Mouse (Mus musculus) small intestine, adult 2 months (tissue): ENCODE results near the gene Sdhb. TPM values are rescaled to one million over a fixed set of nuclear protein-coding genes. Genes with fewer than 3 reads are reported as not detected.

ENCODE experiments used
- H3K27ac ChIP-seq: fragments of 200-500 bp; 2 replicates; pipeline ENCODE4 v1.5.1; 2012; ENCODE audit warnings: low read depth, low read length, control low read depth, inconsistent platforms; ENCODE audit not compliant: insufficient read depth
- H3K27me3 ChIP-seq: fragments of 200-500 bp; 2 replicates; pipeline ENCODE4 v1.6.1; 2012; ENCODE audit warnings: mild to moderate bottlenecking, moderate library complexity, low read length, inconsistent platforms; ENCODE audit not compliant: control insufficient read depth, insufficient read depth
- H3K36me3 ChIP-seq: fragments of 200-500 bp; 2 replicates; pipeline ENCODE4 v1.6.1; 2012; ENCODE audit warnings: mild to moderate bottlenecking, low read length, control low read depth, inconsistent platforms; ENCODE audit not compliant: control insufficient read depth, insufficient read depth
- H3K4me1 ChIP-seq: fragments of 200-500 bp; 2 replicates; pipeline ENCODE4 v1.6.1; 2012; ENCODE audit warnings: low read length, inconsistent platforms, mixed read lengths; ENCODE audit not compliant: control insufficient read depth, insufficient read depth, insufficient read length
- H3K4me3 ChIP-seq: fragments of 200-500 bp; 2 replicates; pipeline ENCODE4 v1.5.1; 2012; ENCODE audit warnings: low read depth, mild to moderate bottlenecking, control low read depth, inconsistent platforms, low read length, moderate library complexity
- CTCF ChIP-seq: fragments of 200-500 bp; IDR thresholded peaks from 2 replicates; pipeline ENCODE4 v1.5.1; 2012; ENCODE audit warnings: low read depth, mild to moderate bottlenecking, control low read depth, inconsistent platforms, low read length, moderate library complexity, mixed read lengths; ENCODE audit not compliant: insufficient replicate concordance, insufficient read length; ENCODE audit errors: extremely low read depth
- POLR2A ChIP-seq: fragments of 200-500 bp; IDR thresholded peaks from 2 replicates; pipeline ENCODE4 v1.6.1; 2012; ENCODE audit warnings: low read depth, mild to moderate bottlenecking, control low read depth, inconsistent platforms, low read length, moderate library complexity
- WGBS: fragments of 180-500 bp; shearing (Covaris S2); methylation state at CpG from one replicate; pipeline ENCODE4 v1.1.7; 2018; 5-methylcytosine and 5-hydroxymethylcytosine counted together
- polyA plus RNA-seq: library from polyadenylated mRNA; depleted of rRNA; stranded (reverse); fragments of >200 nt; gene quantifications from 2 replicates; pipeline ENCODE4 v1.2.3, GENCODE M21; 2012

The Sdhb gene
- polyA plus RNA-seq, 1 experiment: 515 TPM

- Histone ChIP-seq H3K36me3 (0 out of 2 replicates have a peak, but pooled peaks cover 4% of the 10 kb centered on the region), H3K27me3 (no peaks in the 10 kb centered on the region), H3K4me3 (peak overlapping the region; percentile 80), H3K4me1 (peaks cover 14% of the 10 kb centered on the region), H3K27ac (no peak overlapping the region)
- 37% methylated on average over 7 of the region's 7 CpGs for WGBS
- TF ChIP-seq POLR2A: no peak
- TF ChIP-seq CTCF: no peak
These were observed 26.5 kb downstream of the Sdhb start for GRCm38 (mm10) chr4:140987476-140987875.

GRCm38 (mm10) chr4:140988706-140989290 lies 27.8 kb downstream of the Sdhb start:
- 0 out of 2 replicates have a peak, but pooled peaks cover 3% of the 10 kb centered on the region for H3K4me1 ChIP-seq
- no peaks in the 10 kb centered on the region for H3K27me3 ChIP-seq
- WGBS: 75% methylated on average over 7 of the region's 7 CpGs
- H3K27ac ChIP-seq: no peak overlapping the region
- TF ChIP-seq CTCF (no peak), POLR2A (no peak)
- H3K4me3 ChIP-seq: no peak overlapping the region
- H3K36me3 ChIP-seq: peaks cover 9% of the 10 kb centered on the region; the same call in 1 of the 2 replicates

DNA sequence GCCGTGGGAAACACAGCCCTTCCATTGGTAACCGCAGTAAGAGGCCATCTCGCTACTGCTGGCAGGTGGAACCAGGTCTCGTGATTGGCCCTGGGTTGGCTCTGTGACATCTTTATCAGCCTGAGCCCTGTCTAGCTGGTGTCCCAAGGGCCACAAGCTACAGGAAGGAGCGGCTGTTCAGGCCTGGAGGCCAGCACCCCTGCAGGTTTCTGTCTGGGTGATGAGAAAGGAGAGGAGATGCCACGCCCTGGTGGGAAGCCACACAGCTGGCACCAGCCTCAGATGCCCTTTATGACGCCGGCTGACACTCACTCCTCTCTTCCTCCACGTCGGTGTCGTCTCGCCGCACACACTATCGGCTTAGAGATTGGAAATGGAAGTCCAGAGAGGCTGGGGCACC lies 28.4 kb downstream of the Sdhb start:
- Histone ChIP-seq H3K27me3 (no peaks in the 10 kb centered on the region), H3K4me3 (no peak overlapping the region), H3K4me1 (0 out of 2 replicates have a peak, but pooled peaks cover 3% of the 10 kb centered on the region), H3K27ac (no peak overlapping the region), H3K36me3 (peaks cover 14% of the 10 kb centered on the region; the same call in 1 of the 2 replicates)
- WGBS: 75% methylated on average over 14 of the region's 14 CpGs
- no peak for TF ChIP-seq POLR2A
- TF ChIP-seq CTCF: no peak

DNA sequence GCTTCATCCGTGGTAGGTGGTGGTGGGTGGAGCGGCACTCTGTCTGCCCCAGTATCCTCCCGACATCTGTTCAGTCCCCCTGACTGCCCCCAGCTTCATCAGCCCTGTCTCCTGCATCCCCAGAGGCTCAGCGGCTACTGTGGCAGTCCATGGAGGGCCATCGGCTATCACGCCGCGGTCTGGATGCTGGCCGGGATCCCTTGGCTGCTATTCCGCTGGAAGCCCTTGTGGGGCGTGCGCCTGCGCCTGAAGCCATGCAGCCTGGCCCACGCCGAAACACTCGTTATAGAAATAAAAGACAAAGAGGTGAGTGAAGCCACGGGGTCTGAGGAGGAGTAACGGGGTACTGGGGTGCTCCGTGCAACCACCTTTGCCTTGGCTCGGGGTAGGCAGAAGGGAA lies 31.2 kb downstream of the Sdhb start:
- Histone ChIP-seq H3K27ac (no peak overlapping the region), H3K4me3 (no peak overlapping the region), H3K27me3 (no peaks in the 10 kb centered on the region), H3K36me3 (peaks cover 33% of the 10 kb centered on the region), H3K4me1 (0 out of 2 replicates have a peak, but pooled peaks cover 3% of the 10 kb centered on the region)
- TF ChIP-seq POLR2A (no peak), CTCF (no peak)
- 95% methylated on average over 20 of the region's 20 CpGs for WGBS

DNA sequence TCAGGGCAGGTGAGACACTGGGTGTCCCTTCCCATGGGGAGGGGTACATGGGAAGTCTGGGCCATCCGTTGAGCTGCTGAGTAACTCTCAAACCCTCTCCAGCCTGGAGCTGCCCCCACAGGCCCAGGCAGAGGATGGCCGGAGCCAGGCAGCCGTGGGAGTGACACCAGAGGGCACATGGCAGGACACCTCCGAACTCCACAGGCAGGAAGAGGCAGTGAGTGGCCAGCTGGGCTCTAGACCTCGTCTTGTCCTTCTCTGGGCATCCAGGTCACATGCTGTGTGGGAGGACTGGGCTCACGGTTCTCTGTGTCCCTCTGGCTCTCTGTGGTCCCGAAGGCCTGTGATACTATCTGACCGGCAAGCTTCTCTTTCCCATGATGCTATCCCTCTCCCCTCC lies 32.8 kb downstream of the Sdhb start:
- Histone ChIP-seq H3K4me3 (no peak overlapping the region), H3K4me1 (no peaks in the 10 kb centered on the region), H3K27me3 (no peaks in the 10 kb centered on the region), H3K36me3 (peaks cover 35% of the 10 kb centered on the region), H3K27ac (no peak overlapping the region)
- 92% methylated on average over 8 of the region's 8 CpGs for WGBS
- no peak for TF ChIP-seq CTCF
- no peak for TF ChIP-seq POLR2A

- H3K36me3 ChIP-seq: peaks cover 39% of the 10 kb centered on the region
These were observed 34.8 kb downstream of the Sdhb start for GRCm38 (mm10) chr4:140995811-140996210.

GRCm38 (mm10) chr4:140996812-140997211 lies 35.8 kb downstream of the Sdhb start:
- H3K27ac ChIP-seq: no peak overlapping the region
- H3K4me3 ChIP-seq: no peak overlapping the region
- H3K27me3 ChIP-seq: no peaks in the 10 kb centered on the region
- 93% methylated on average over 9 of the region's 9 CpGs for whole genome bisulfite sequencing
- peaks cover 39% of the 10 kb centered on the region for H3K36me3 ChIP-seq
- TF ChIP-seq POLR2A: no peak
- no peak for TF ChIP-seq CTCF
- H3K4me1 ChIP-seq: no peaks in the 10 kb centered on the region

More at GRCm38 (mm10) chr4:140995811-140996210, 34.8 kb downstream of the Sdhb start:
- no peak overlapping the region for H3K4me3 ChIP-seq
- H3K4me1 ChIP-seq: no peaks in the 10 kb centered on the region
- H3K27me3 ChIP-seq: no peaks in the 10 kb centered on the region
- no peak for TF ChIP-seq POLR2A
- no peak for TF ChIP-seq CTCF
- no peak overlapping the region for H3K27ac ChIP-seq
- 83% methylated on average over 8 of the region's 8 CpGs for WGBS
